Mouse (Mus musculus) neural tube, embryonic 10.5 days (tissue): ENCODE data around the gene C2cd4b.
A peak's percentile ranks its signal among the peaks of the same experiment; 100 is the strongest.

Experiments used
- DNase-seq: peaks from one replicate; pipeline ENCODE4 v3.0.0-alpha.2; 2017; ENCODE audit warnings: low spot score; ENCODE audit errors: extremely low spot score

Gene C2cd4b

GRCm38 (mm10) chr9:67771293-67771692 lies 12.1 kb downstream of the C2cd4b start:
- DNase-seq: no peak

- no peak for DNase-seq
These were observed 15.0 kb downstream of the C2cd4b start for GRCm38 (mm10) chr9:67774201-67774600.

- no peak for DNase-seq
These were observed 19.3 kb downstream of the C2cd4b start for GRCm38 (mm10) chr9:67778553-67778952.

- no peak for DNase-seq
These were observed 23.5 kb downstream of the C2cd4b start for GRCm38 (mm10) chr9:67782786-67783185.

- no peak for DNase-seq
These were observed 24.2 kb downstream of the C2cd4b start for GRCm38 (mm10) chr9:67783464-67783863.

GRCm38 (mm10) chr9:67783925-67784324 lies 24.7 kb downstream of the C2cd4b start:
- DNase-seq: no peak

GRCm38 (mm10) chr9:67786311-67786710 lies 27.1 kb downstream of the C2cd4b start:
- DNase-seq: no peak

GRCm38 (mm10) chr9:67787671-67788070 lies 28.4 kb downstream of the C2cd4b start:
- DNase-seq: no peak

- no peak for DNase-seq
These were observed 33.2 kb downstream of the C2cd4b start for GRCm38 (mm10) chr9:67792405-67792804.

GRCm38 (mm10) chr9:67793501-67793900 lies 34.3 kb downstream of the C2cd4b start:
- no peak for DNase-seq

GRCm38 (mm10) chr9:67794216-67794615 lies 35.0 kb downstream of the C2cd4b start:
- no peak for DNase-seq

- DNase-seq: no peak
These were observed 35.4 kb downstream of the C2cd4b start for GRCm38 (mm10) chr9:67794668-67795067.

GRCm38 (mm10) chr9:67795205-67795675 lies 36.0 kb downstream of the C2cd4b start:
- DNase-seq: no peak

GRCm38 (mm10) chr9:67799078-67799819 lies 40.0 kb downstream of the C2cd4b start:
- no peak for DNase-seq

- DNase-seq: peak; percentile 45
These were observed 43.0 kb downstream of the C2cd4b start for GRCm38 (mm10) chr9:67802241-67802640.

GRCm38 (mm10) chr9:67807000-67807399 lies 47.8 kb downstream of the C2cd4b start:
- no peak for DNase-seq

GRCm38 (mm10) chr9:67810527-67810926 lies 51.3 kb downstream of the C2cd4b start:
- no peak for DNase-seq
